Mouse (Mus musculus) fat pad, adult 2 months (tissue): ENCODE data around the gene Med25.

ENCODE experiments used
- DNase-seq: peaks from one replicate; pipeline ENCODE4 v3.0.0-alpha.2; 2011; ENCODE audit warnings: low read depth, low spot score; ENCODE audit errors: extremely low read depth

Med25 gene

GRCm38 (mm10) chr7:44892276-44892921 lies at the start of gene Med25:
Gene Med25, minus strand, starts transcription at chr7:44892712.
- DNase-seq, result peak; percentile 34

- DNase-seq, result no peak
These were observed 46.2 kb upstream of the Med25 start for GRCm38 (mm10) chr7:44938680-44939079.

- peak; percentile 98 for DNase-seq
These were observed 37.0 kb upstream of the Med25 start, which contains the start of gene Ap2a1 for GRCm38 (mm10) chr7:44929204-44930151. Gene Ap2a1, minus strand, starts transcription at chr7:44929496.

- no peak for DNase-seq
These were observed 36.1 kb upstream of the Med25 start for GRCm38 (mm10) chr7:44928570-44928969.

GRCm38 (mm10) chr7:44925468-44925867 lies 33.0 kb upstream of the Med25 start:
- DNase-seq, result no peak

- no peak for DNase-seq
These were observed 30.0 kb upstream of the Med25 start for GRCm38 (mm10) chr7:44922530-44922929.

- no peak for DNase-seq
These were observed 26.6 kb upstream of the Med25 start for GRCm38 (mm10) chr7:44919127-44919526.

GRCm38 (mm10) chr7:44918219-44918618 lies 25.7 kb upstream of the Med25 start:
- DNase-seq, result no peak

GRCm38 (mm10) chr7:44916881-44917280 lies 24.4 kb upstream of the Med25 start:
- DNase-seq, result no peak

GRCm38 (mm10) chr7:44916191-44916590 lies 23.7 kb upstream of the Med25 start:
- peak; percentile 13 for DNase-seq

- DNase-seq, result no peak
These were observed 22.8 kb upstream of the Med25 start for GRCm38 (mm10) chr7:44915314-44915713.

- DNase-seq, result no peak
These were observed 21.9 kb upstream of the Med25 start for GRCm38 (mm10) chr7:44914396-44914795.

GRCm38 (mm10) chr7:44908706-44909476 lies 16.4 kb upstream of the Med25 start:
- DNase-seq, result no peak

- no peak for DNase-seq
These were observed 12.9 kb upstream of the Med25 start for GRCm38 (mm10) chr7:44905430-44905829.

- DNase-seq, result no peak
These were observed 8.8 kb upstream of the Med25 start for GRCm38 (mm10) chr7:44901230-44901722.

- no peak for DNase-seq
These were observed 8.1 kb upstream of the Med25 start for GRCm38 (mm10) chr7:44900632-44901031.

- DNase-seq, result no peak
These were observed 6.1 kb upstream of the Med25 start for GRCm38 (mm10) chr7:44898607-44899006.

- DNase-seq, result no peak
These were observed 4.0 kb upstream of the Med25 start for GRCm38 (mm10) chr7:44896499-44896898.

GRCm38 (mm10) chr7:44895593-44896434 lies 3.3 kb upstream of the Med25 start, which contains the start of gene Fuz:
Gene Fuz, plus strand, starts transcription at chr7:44896079.
- DNase-seq, result peak; percentile 43

GRCm38 (mm10) chr7:44895206-44895592 lies 2.7 kb upstream of the Med25 start:
- no peak for DNase-seq
